Mouse (Mus musculus) Patski (cell line): ENCODE measurements at regions not wholly inside any gene's neighbourhood (a gene's known extent, or its start where the extent isn't known, plus 50 kb on each side); places are given as distances from the start of the nearest gene placed in this dataset.

Experiments
- ATAC-seq: fragments of 100-300 bp; one replicate; pipeline ENCODE4 v1.8.0; 2021
- CTCF ChIA-PET: fragments of 350-600 bp; sonication (Branson Sonifier 250); formaldehyde crosslinking; loops from one replicate; lab custom pipeline; 2022; ENCODE audit warnings: inconsistent platforms; lab: Charles Lee
- POLR2A ChIA-PET: fragments of 350-600 bp; sonication (Branson Sonifier 250); formaldehyde crosslinking; loops from one replicate; lab custom pipeline; 2022; ENCODE audit warnings: antibody characterized with exemption, inconsistent platforms; lab: Charles Lee
- DNase-seq: peaks from one replicate; pipeline ENCODE4 v3.0.0-alpha.2; 2011; ENCODE audit warnings: low read depth, low spot score
- H3K27me3 ChIP-seq: fragments of 371-371 bp; one replicate; pipeline ENCODE4 v1.5.1; 2021
- CTCF ChIP-seq: fragments of 100-300 bp; IDR thresholded peaks from one replicate; pipeline ENCODE4 v1.5.1; 2021
- in situ Hi-C: fragments of 300-500 bp; cut with MboI; formaldehyde crosslinking; loops from 3 replicates; pipeline ENCODE4 v1.11.1; 2018; ENCODE audit warnings: low pct_unique_long_range_greater_than_20kb, mixed read lengths

DNA sequence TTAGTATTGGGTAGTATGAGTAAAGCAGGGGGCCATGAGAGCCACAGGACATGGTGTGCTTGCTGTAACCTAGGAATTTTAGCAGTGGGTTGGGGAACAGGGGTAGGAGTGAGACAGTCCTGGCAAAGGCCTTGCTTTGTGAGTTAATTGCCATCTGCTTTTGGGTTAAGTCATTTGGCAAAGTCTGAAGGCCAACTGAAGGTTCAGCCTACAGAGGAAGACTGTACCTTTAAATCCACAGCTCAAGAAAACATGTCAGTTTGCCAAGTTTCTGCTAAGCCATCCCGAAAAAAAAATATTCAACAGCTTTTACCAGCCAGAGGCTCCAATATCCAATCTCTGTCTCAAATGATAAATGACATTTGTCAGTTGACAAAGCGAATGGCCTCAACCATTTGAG, 93.2 kb upstream of the Olfm4 start:
- no peak for TF ChIP-seq CTCF
- ChIA-PET POLR2A (no interaction called here), CTCF (interaction anchor here (1.4 kb wide), 1 partner anchor 53 kb away, joined by 3 read pairs; no protein-coding TSS in a partner anchor)
- in situ Hi-C loops = no loop called here
- no peak for ATAC-seq
- H3K27me3 ChIP-seq = peaks cover 51% of the 10 kb centered on the region
- DNase-seq = no peak

DNA sequence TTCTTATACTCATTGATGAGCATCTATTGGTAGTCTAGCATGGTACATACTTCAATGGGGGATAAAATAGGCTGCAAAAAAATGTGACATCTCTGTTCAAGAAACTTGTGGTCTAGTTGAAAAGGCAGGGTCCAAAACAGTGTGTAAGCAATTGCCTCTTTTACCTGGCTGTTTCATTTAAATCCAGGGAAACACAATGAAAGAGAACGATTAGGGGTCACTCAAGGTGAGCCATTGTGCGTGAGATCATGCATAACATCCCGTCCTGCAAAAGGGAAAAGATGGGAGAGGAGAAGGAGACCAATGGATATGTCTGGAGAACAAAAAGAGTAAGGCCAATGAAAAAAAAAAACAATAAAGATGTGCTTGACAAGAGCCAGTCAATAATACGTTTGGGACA, 93.6 kb upstream of the Olfm4 start:
- H3K27me3 ChIP-seq = peaks cover 54% of the 10 kb centered on the region
- DNase-seq = no peak
- TF ChIP-seq CTCF = no peak
- ATAC-seq = no peak
- POLR2A ChIA-PET = no interaction called here
- CTCF ChIA-PET = interaction anchor here (1.4 kb wide), 1 partner anchor 53 kb away, joined by 3 read pairs; no protein-coding TSS in a partner anchor
- in situ Hi-C loops = no loop called here

DNA sequence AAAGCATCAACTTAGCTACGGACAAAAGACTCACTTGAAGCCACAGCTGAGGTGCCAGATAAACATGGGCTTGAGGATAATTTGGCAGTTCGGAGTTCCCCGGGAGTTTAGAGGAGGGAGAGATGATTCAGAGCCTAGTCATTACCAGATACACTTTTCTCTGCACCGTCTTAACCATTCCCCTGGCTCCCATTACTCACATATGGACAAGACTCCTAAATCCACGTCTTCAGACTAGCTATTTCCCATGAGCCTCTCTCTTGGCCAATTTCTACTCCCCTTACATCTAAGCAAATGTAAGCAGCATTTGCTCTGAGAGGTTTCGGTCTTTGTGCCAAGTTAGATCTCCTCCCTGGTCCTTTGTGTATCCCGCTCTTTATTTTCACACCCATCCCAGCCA, 100.4 kb upstream of the Olfm4 start:
- ATAC-seq (no peak), DNase-seq (no peak)
- no peak for TF ChIP-seq CTCF
- CTCF ChIA-PET = no interaction called here
- in situ Hi-C loops = no loop called here
- H3K27me3 ChIP-seq = peaks cover 53% of the 10 kb centered on the region
- POLR2A ChIA-PET = no interaction called here

DNA sequence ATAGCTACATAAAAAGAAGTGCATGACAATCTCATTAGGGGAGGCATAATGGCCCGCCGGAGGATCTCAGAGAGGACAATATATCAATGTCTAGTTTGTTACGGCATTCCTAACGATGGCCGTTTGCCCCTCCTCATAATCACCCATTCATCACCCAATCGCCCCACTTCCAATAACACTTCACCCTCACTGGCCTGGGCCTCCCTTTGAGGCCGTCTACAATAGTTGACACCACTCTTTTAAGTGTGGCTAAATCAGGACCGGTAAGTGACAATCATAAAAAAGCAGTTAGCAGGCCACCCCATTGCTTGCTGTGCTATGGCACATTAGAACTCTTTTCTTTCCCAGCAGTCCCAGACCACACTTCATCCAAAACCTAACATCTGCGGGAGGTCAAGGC, 102.2 kb upstream of the Olfm4 start:
- ATAC-seq (no peak), DNase-seq (no peak)
- in situ Hi-C loops = no loop called here
- CTCF ChIA-PET = interaction anchor here (1.5 kb wide), 1 partner anchor 10 kb away, joined by 3 read pairs; no protein-coding TSS in a partner anchor
- POLR2A ChIA-PET = no interaction called here
- no peak for TF ChIP-seq CTCF
- H3K27me3 ChIP-seq = peaks cover 40% of the 10 kb centered on the region

DNA sequence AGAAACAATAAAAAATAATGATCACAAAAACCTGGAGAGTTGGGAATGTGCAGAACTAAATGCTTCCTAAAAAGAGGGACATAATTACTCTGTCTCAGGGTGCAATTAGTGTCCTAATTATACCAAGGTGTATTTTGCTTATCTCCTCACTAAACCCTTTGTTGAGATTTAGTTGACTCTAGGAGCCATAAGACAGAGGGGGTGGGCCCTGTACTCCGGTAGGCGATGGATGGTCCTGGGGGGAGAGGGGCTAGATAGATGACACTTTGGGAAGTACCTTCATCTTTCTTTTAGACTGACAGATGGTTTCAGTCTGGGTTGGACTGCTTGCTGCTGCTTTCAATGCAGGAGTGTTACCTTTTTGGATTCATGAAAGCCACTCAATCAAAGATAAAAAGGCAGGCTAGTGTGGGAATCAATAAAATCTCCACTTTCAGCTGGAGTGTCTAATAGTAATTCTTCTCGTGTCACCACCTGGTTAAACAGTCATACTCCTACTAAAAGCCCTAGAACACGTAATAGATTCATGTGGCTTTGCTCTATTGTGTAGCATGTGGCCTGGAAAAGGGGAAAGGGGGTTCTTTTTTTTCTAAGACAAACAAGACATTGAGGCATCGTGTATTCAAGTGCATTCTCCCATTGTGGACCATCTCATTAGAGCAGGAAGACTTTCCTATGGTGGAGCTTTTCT, 103.7 kb upstream of the Olfm4 start:
- in situ Hi-C loops = no loop called here
- CTCF ChIA-PET = no interaction called here
- TF ChIP-seq CTCF = no peak
- POLR2A ChIA-PET = interaction anchor here (0.7 kb wide), 1 partner anchor 58 kb away, joined by 3 read pairs; no protein-coding TSS in a partner anchor
- H3K27me3 ChIP-seq = peaks cover 34% of the 10 kb centered on the region
- no peak for ATAC-seq
- no peak for DNase-seq

DNA sequence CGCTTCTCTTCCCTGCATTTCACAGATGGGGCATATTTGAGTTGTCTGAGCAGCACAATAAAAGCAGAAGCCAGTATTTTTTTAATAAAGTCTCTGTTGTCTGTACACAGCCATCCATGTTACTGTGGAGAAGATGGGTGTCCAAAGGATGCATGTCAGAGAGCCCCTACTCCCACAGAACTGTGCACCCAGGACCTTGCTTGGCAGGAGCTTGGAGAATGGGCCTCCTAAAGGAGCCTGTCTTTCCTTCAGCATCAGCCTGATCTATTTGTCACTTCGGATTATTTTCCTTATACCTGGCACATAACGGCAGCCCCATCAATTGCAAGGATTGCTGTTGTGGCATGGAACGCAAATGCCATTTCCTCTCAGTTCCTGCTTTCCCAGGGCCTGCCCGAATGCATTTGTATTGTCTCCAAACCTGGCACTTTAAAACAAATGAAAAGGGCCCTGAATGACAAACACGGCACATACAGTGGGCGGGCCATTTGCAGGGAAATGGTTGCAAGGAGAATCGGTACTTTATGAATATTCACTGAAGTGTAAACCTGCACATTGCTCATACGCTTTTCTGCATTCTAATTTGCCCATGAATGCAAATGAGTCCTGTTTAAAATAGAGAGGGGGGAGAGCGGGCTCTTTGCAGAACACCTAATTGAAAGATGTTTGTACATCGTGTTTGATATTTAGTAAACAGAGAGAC, 104.4 kb upstream of the Olfm4 start:
- ATAC-seq (no peak), DNase-seq (no peak)
- CTCF ChIA-PET = no interaction called here
- TF ChIP-seq CTCF = no peak
- in situ Hi-C loops = no loop called here
- POLR2A ChIA-PET = no interaction called here
- H3K27me3 ChIP-seq = peaks cover 33% of the 10 kb centered on the region

DNA sequence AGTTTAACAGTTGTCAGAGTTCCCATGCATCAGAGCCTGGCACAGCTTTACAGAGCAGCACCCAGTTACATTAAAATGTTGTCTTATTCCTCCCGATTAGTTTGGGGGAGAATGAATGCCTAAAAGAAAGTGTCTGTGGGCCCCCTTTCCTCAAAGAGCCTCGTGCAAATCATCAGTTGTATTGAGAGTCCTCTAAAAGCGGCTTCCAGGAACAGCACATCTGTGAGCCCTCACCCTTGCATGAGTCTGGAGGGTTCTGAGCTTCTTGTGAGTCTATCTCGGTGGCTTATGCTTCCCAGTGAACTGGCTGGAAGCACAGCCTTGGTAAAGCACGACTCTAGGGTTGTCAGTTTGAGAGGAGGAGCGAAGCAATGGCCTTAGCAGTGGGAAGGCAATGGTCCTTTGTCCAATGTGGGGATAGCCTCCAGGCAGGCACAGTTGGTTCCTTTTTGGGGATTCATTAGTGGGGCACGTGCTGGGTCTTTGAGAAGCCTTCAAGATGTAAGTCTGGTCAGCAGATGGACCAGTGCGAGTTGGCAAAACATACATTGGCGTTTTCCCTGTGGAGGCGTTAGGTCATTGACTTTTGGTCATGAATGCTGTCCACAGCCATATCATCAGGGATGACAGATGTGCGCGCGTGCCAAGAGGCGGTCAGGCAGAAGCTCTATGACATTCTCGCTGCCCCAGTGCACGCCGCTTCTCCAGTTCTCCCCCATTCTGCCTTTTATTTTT, 105.4 kb upstream of the Olfm4 start:
- POLR2A ChIA-PET = no interaction called here
- in situ Hi-C loops = no loop called here

DNA sequence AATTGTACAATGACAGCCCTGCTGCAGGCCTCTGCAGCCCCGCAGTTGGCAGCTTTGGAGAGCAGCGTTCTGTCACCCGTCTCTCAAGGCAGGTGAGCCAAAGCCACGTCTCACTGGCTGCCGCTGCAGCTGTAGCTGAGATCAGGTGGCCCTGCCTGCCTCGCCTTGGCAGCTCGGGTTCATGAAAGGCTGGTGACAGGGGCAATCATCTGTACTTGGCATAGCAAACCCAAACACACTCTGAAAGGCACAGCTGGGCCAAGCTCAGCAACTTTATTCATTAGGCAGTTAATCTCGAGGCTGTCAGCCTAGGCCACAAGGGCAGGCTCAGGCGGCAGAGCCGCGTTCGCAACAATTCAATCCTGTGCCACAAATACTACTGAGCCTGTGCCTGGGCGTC, 102.0 kb upstream of the Pcdh8 start:
- TF ChIP-seq CTCF = no peak
- ATAC-seq = no peak
- CTCF ChIA-PET = no interaction called here
- POLR2A ChIA-PET = no interaction called here
- H3K27me3 ChIP-seq = peaks cover 11% of the 10 kb centered on the region
- DNase-seq = no peak
- in situ Hi-C loops = no loop called here

More for the DNA sequence above, 105.4 kb upstream of the Olfm4 start:
- H3K27me3 ChIP-seq = peaks cover 28% of the 10 kb centered on the region
- ATAC-seq (no peak), DNase-seq (no peak)
- CTCF ChIA-PET = no interaction called here
- no peak for TF ChIP-seq CTCF

DNA sequence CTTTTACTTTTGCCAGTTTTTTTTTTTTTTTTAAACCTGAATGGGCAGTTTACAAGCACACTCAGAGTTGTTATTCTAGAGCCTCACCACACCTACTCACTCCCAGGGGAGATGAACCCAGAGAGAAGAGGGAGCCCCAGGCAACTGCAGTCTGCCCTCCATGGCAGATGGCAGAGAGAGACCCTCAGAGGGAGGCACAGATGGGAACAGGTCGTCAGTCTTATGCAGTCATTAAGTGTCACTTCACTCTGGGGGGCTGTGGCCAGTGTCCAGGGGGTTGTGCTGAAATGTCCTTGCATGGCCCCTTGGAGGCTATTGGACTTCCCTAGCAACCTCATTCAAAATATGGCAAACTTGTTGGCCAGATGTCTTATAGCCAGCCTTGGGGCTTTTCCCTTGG, 101.3 kb upstream of the Pcdh8 start:
- in situ Hi-C loops = no loop called here

DNA sequence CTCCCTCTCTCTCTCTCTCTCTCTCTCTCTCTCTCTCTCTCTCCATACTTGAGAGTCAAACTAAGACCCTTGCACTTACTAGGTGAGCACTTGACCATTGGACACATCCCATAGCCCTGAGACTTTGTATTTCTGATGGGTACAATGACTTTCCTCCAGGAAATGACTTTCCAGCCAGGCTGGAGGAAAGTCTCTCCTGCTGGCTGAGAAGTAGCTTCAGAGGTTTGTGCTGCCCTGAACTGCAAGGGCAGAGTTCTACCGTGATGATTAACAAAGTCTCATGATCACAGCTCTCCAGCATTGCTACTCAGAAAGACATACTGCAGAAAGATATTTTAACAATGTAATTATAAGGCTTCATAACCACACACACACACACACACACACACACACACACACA, 98.2 kb upstream of the Pcdh8 start:
- peaks cover 20% of the 10 kb centered on the region for H3K27me3 ChIP-seq
- in situ Hi-C loops = no loop called here
- POLR2A ChIA-PET = no interaction called here
- ATAC-seq = no peak
- TF ChIP-seq CTCF = no peak
- DNase-seq = no peak
- CTCF ChIA-PET = no interaction called here

More for the DNA sequence above, 101.3 kb upstream of the Pcdh8 start:
- ChIA-PET CTCF (no interaction called here), POLR2A (no interaction called here)
- TF ChIP-seq CTCF = no peak
- DNase-seq (no peak), ATAC-seq (no peak)
- peaks cover 14% of the 10 kb centered on the region for H3K27me3 ChIP-seq

DNA sequence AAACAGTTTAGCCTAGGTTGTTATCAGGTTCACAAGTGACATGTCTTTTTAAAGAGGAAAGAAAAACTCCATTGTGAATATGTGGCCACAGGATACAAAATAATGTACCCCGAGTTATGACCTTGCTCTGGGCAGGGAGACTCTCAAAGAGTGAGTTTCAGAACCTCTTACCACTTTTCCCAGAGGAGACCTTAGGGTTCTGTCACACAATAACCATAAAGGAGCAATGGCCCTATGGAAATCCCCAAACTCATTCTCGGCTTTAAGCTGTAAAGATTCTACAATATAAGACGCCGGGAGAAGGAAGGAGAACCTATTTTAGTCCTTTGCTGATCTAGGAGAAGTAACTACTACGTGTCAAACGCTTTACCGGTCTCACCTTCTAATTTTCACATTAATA, 85.1 kb upstream of the Pcdh8 start:
- no peak for ATAC-seq
- POLR2A ChIA-PET = no interaction called here
- CTCF ChIA-PET = no interaction called here
- H3K27me3 ChIP-seq = peaks cover 48% of the 10 kb centered on the region
- no peak for DNase-seq
- in situ Hi-C loops = no loop called here
- no peak for TF ChIP-seq CTCF
